Mouse (Mus musculus): ENCODE results near the gene Tnn.

Gene Tnn

GRCm38 (mm10) chr1:160080800-160081436 lies 72.5 kb downstream of the Tnn start:
- peak; percentile 49 for DNase-seq (ENCODE audit: inconsistent ontology term)

DNA sequence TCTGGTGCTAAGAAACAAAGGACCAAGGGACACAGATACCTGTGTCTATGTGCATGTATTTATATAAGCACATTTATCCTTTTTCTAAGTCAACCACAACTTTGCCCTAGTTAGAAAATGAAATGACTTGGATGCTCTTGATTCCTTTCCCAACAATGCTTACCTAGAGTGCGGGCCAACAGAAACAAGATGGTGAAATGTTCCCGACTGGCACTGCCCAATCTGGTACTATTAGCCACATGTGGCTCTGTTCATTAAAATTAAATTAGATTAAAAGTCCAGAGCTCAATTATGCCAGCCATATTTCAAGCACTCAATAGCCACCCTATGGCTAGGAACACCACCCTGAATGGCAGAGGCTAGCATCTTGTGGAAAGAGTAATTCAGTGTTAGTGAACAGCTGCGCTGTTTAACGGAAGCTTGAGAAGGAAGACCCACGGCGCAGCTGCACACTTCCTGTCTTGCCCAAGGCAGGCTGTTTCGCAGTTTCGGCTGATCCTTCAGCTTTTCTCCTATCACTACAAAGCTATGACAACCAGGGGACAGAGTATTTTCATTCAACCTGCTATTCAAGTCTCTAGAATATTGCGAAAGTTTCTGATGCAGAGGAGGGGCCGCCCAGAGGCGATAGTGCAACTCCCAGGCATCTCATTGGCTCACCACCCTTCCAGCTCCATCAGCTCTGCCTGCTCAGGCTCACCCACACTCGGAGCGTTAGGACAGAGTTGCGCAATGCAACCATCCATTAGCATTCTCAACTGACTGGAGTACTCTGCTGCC lies 74.3 kb downstream of the Tnn start:
- DNase-seq (ENCODE audit: inconsistent ontology term): no peak

DNA sequence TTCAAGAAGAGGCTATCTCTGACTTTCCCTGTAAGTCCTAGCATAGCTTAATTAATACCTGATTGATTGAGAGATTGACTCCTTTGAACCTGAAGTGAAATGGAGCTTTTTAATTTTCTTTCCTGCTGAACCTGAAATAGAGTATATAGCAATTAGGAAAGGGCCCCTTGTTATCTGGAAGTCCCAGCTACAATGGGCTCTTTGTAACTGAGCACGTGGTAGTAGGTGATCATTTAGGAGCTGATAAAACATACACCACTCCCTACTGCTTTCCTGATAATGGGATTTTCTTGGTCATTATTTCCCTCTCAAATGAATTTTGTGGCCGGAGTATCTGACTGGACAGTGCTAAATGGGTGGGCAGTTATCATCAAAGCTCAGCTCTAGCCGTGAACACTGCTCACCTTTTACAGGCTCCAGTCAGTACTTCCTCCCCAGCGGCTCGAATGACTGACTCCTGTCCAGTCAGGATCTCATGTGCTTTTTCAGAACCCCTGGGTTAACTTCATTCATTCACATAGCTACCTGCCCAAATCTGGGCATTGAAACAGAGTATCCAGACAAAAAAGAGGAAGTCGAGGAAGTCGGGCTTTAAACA lies 88.7 kb downstream of the Tnn start:
- DNase-seq (ENCODE audit: inconsistent ontology term): no peak

GRCm38 (mm10) chr1:160061725-160062366 lies 91.5 kb downstream of the Tnn start:
- DNase-seq (ENCODE audit: inconsistent ontology term): no peak

DNA sequence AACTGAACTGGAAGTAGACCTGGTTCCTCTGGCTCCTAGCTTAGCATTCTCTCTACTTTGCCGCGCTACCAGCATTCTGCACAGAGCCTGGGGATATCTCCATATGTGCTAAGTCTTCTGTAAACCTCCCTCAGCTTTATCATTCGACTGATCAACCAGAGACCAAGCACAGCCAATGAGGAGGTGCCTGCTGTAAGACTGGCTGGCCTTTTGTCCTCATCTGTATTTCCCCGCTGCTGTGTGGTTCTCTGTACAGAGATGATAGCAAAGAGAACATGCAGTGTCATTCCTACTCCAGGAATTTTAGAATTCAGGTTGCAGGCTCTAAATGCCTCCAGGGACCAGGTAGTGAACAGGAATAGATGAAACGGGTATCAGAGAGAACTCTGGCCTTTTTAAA lies 92.1 kb downstream of the Tnn start:
- no peak for DNase-seq (ENCODE audit: inconsistent ontology term)

GRCm38 (mm10) chr1:160060542-160060941 lies 92.8 kb downstream of the Tnn start:
- DNase-seq (ENCODE audit: inconsistent ontology term): peak; percentile 27

GRCm38 (mm10) chr1:160059908-160060307 lies 93.5 kb downstream of the Tnn start:
- peak; percentile 51 for DNase-seq (ENCODE audit: inconsistent ontology term)

- DNase-seq (ENCODE audit: inconsistent ontology term): peak; percentile 80
Observed at GRCm38 (mm10) chr1:160057657-160058056, 95.7 kb downstream of the Tnn start.

GRCm38 (mm10) chr1:160054366-160055078 lies 98.9 kb downstream of the Tnn start:
- DNase-seq (ENCODE audit: inconsistent ontology term): no peak

DNA sequence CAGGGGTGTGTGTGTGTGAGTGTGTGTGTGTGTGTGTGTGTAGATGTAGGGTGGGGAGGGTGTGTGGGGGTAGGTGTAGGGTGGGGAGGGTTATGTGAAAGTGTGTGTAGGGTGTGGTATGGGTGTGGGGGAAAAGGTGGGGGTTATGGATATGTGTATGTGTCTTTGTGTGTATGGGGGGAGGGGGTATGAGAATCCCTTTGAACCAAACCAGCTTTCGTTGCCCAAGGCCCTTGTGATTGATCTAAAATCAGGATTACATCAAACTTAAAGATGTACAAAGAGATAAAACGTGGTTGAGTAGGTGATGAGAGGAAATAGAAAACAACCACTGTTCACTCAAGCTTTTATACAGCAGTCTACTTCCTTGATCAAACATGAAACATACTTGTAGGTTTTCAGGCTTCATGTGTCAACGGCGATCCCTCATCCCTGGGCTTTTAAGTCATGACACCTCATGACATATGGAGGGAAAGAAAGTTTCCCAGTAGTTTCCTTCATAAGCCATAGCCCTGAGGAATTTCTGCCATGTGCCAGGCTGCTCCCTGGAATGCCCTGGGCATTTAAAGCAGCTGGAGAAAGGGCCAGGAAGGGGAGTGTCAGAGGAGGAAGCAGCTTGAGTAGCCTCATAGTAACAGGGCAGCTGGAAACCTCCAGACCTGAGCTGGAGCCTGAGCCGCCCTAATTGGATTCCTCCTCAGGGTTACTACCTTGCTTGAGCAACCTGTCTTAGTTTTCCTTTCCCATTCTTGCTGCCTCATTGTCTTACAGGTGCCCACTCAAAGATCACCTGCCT lies 99.7 kb downstream of the Tnn start:
- DNase-seq (ENCODE audit: inconsistent ontology term): peak; percentile 55

- DNase-seq (ENCODE audit: inconsistent ontology term): no peak
Observed at GRCm38 (mm10) chr1:160052556-160053315, 100.6 kb downstream of the Tnn start.

DNA sequence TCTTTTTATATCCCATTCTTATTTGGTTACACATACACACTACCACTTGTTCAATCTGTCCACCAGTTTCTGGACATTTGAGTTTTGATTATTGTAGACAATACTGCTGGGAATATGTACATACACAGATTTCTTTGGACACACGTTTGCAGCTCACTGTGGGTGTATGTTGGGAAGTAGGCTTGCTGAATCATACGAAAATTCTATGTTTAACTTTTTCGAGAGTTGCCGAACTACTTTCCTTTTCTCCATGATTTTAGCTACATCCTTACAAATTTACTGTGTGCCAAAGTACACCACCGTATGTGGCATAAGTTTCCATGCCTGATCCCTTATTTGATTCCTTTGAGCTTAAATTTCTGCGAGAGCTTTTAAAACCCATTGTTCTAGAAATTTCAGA lies 102.5 kb downstream of the Tnn start:
- no peak for DNase-seq (ENCODE audit: inconsistent ontology term)

GRCm38 (mm10) chr1:160049131-160049880 lies 104.1 kb downstream of the Tnn start:
- DNase-seq (ENCODE audit: inconsistent ontology term): no peak

GRCm38 (mm10) chr1:160047481-160047931 lies 105.9 kb downstream of the Tnn start:
- DNase-seq (ENCODE audit: inconsistent ontology term): no peak

GRCm38 (mm10) chr1:160046786-160047185 lies 106.6 kb downstream of the Tnn start:
- no peak for DNase-seq (ENCODE audit: inconsistent ontology term)

DNA sequence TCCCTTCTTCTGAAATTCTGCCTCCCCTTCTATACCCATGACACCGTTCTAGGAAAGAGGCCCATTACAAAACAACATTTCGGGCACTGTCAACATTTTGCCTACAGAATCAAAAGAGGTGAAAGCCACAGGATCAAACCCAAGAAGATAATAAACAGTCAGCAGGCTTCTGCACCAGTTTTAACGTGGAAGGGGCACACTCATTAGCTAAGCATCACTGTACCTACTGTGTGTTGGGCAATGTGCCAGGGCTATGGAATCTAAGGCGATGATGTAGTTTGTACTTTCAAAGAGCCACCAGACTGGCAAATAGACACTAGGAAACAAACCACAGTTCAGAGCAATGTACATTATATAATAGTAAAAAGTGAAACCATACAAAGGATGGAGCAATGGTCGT lies 107.4 kb downstream of the Tnn start:
- no peak for DNase-seq (ENCODE audit: inconsistent ontology term)

DNA sequence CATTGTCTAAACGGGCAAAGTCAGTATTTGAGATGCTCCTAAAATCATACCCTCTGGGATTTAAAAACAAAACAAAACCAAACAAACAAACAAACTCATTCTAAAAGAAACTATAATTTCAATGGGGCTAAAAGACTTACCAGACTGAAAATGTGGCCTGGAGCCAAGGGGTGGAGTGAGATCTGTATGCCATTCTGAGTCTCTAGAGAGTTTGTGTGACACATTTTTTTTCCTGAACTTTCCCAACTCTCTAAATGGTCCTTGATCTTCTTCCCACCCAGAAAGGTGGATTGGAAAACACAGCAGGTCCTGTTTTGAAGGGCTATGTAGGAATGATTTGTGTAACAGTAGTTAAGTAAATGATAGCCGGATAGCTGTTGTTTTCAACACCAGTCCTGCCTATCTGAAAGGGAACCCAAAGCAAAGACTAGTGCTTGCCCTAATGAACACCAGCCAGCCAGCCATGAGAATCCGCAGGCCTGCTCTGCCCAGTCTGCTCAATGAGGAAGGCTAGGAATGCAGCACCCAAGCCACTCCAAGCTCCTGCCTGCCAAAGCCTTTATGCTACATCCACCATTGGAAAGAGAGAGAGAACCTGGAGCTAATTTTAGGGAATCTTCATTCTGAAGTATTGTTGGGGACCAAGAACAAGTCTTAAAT lies 108.2 kb downstream of the Tnn start:
- peak; percentile 82 for DNase-seq (ENCODE audit: inconsistent ontology term)

DNA sequence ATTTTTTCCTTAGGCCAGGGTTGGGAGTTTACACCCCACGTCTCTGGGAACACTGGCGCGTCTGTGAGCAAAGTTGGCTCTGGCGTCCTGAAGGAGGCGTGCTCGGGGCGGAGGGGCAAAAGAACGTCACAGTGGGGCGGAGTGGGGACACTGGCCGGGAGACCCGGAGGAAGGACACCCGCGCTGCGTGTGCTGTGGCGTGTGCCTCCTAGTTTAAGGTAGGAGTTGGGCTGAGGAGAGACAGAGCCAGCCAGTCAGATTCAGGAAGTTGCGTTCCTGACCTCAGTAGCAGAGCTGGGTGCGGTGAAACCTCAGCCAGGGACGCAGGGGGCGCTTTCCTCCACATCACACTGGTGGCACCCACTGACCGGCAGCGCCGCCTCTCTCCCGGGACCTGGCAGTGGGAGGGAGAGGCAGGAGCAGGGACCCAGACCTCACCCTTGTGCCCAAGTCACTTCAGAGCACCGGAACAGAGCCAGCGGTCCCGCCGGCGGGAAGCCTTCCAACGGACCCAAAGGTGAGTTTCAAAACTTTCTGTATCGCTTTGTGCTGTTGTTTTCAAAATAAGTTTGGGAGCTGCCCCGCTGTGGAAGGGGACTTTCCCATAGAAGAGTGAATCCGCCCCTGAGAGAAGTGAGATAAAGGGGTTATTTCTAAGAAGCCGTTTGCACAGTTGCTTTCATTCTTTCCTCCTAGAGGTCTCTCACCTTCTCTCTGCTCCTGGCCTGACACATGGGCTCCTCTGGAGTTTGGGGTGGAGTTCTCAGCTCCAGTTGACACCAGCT lies 109.0 kb downstream of the Tnn start, which contains the start of gene 4930523C07Rik:
Gene 4930523C07Rik (plus strand): TSS at position 146 of the 785 bp plus-strand sequence.
- DNase-seq (ENCODE audit: inconsistent ontology term): peak; percentile 84

All from Muller cell, postnatal 12 days (primary cell).